Mouse (Mus musculus) embryonic facial prominence, embryonic 12.5 days (tissue): Measurements from ENCODE around the gene Prr15l. TPM values are rescaled to one million over a fixed set of nuclear protein-coding genes. Genes with fewer than 3 reads are reported as not detected.

Experiments
- ATAC-seq: fragments of 200-750 bp; cut with Nextera tagmentation; 2 replicates; pipeline ENCODE4 v1.8.0; 2017; ENCODE audit not compliant: insufficient number of reproducible peaks, insufficient read depth, low FRiP score, low TSS enrichment
- H3K27ac ChIP-seq: fragments of 300-500 bp; sonication (generic); 2 replicates; pipeline ENCODE4 v1.5.1; 2016; ENCODE audit warnings: mild to moderate bottlenecking
- H3K27me3 ChIP-seq: fragments of 300-500 bp; sonication (generic); 2 replicates; pipeline ENCODE4 v1.6.1; 2016; ENCODE audit warnings: mild to moderate bottlenecking, moderate library complexity
- H3K36me3 ChIP-seq: fragments of 300-500 bp; sonication (generic); 2 replicates; pipeline ENCODE4 v1.6.1; 2016; ENCODE audit warnings: mild to moderate bottlenecking
- H3K4me1 ChIP-seq: fragments of 300-500 bp; sonication (generic); 2 replicates; pipeline ENCODE4 v1.6.1; 2016
- H3K4me2 ChIP-seq: fragments of 300-500 bp; sonication (generic); replicated peaks from 2 replicates; pipeline ENCODE4 v1.6.1; 2016; ENCODE audit warnings: mild to moderate bottlenecking, moderate library complexity
- H3K4me3 ChIP-seq: fragments of 300-500 bp; sonication (generic); 2 replicates; pipeline ENCODE4 v1.5.1; 2016; ENCODE audit warnings: mild to moderate bottlenecking
- H3K9ac ChIP-seq: fragments of 300-500 bp; sonication (generic); 2 replicates; pipeline ENCODE4 v1.6.1; 2016; ENCODE audit warnings: mild to moderate bottlenecking, moderate library complexity
- H3K9me3 ChIP-seq: fragments of 300-500 bp; sonication (generic); 2 replicates; pipeline ENCODE4 v1.6.1; 2016; ENCODE audit warnings: mild to moderate bottlenecking, moderate library complexity
- WGBS: fragments of 180-500 bp; shearing (Covaris S2); methylation state at CpG from one replicate; pipeline ENCODE4 v1.1.7; 2016; 5-methylcytosine and 5-hydroxymethylcytosine counted together
- polyA plus RNA-seq: library from polyadenylated mRNA; unstranded; fragments of >200 nt; fragmentation: Nextera tagmentation; extraction: Ambion mirVana; gene quantifications from 2 replicates; pipeline ENCODE4 v1.2.1, GENCODE M21; 2016

The Prr15l gene
- 2.4 and 3.3 TPM in 2 replicates for polyA plus RNA-seq

- Histone ChIP-seq H3K27ac (no peak within 1 kb of the TSS), H3K27me3 (peaks cover 21% of the 10 kb centered on the region), H3K9me3 (no peaks in the 10 kb centered on the region), H3K4me3 (no peak within 1 kb of the TSS), H3K4me1 (peaks cover 14% of the 10 kb centered on the region), H3K36me3 (no peaks in the 10 kb centered on the region), H3K4me2 (0 out of 2 replicates have a peak within 1 kb of the TSS, but pooled peaks have one; percentile 6), H3K9ac (no peak within 1 kb of the TSS)
- ATAC-seq = no peak
- 59% methylated on average over 2 of the region's 2 CpGs for WGBS
These were observed at the start of gene Prr15l for GRCm38 (mm10) chr11:96928088-96928487. Gene Prr15l, plus strand, starts transcription at chr11:96928104.

GRCm38 (mm10) chr11:96878715-96879114 lies 49.2 kb upstream of the Prr15l start:
- Histone ChIP-seq H3K36me3 (no peaks in the 10 kb centered on the region), H3K9me3 (no peaks in the 10 kb centered on the region), H3K27me3 (no peaks in the 10 kb centered on the region), H3K27ac (no peak overlapping the region), H3K4me1 (peaks cover 30% of the 10 kb centered on the region), H3K4me2 (no peak overlapping the region), H3K4me3 (no peak overlapping the region), H3K9ac (no peak overlapping the region)
- WGBS = 52% methylated on average over 3 of the region's 3 CpGs
- ATAC-seq = no peak

- no peak for ATAC-seq
- Histone ChIP-seq H3K9ac (no peak overlapping the region), H3K27ac (no peak overlapping the region), H3K4me2 (no peak overlapping the region), H3K4me1 (peaks cover 24% of the 10 kb centered on the region), H3K36me3 (no peaks in the 10 kb centered on the region), H3K4me3 (no peak overlapping the region), H3K27me3 (no peaks in the 10 kb centered on the region), H3K9me3 (no peaks in the 10 kb centered on the region)
- WGBS = 33% methylated on average over 7 of the region's 7 CpGs
These were observed 48.5 kb upstream of the Prr15l start for GRCm38 (mm10) chr11:96879359-96879758.

- Histone ChIP-seq H3K27ac (no peak overlapping the region), H3K36me3 (no peaks in the 10 kb centered on the region), H3K9ac (no peak overlapping the region), H3K27me3 (no peaks in the 10 kb centered on the region), H3K4me1 (peaks cover 15% of the 10 kb centered on the region), H3K4me3 (no peak overlapping the region), H3K9me3 (no peaks in the 10 kb centered on the region), H3K4me2 (no peak overlapping the region)
- WGBS = 92% methylated on average over 9 of the region's 9 CpGs
- no peak for ATAC-seq
These were observed 47.6 kb upstream of the Prr15l start for GRCm38 (mm10) chr11:96880296-96880695.

GRCm38 (mm10) chr11:96885901-96886340 lies 42.0 kb upstream of the Prr15l start:
- Histone ChIP-seq H3K4me2 (0 out of 2 replicates have a peak overlapping the region, but pooled peaks have one; percentile 2), H3K27ac (peak overlapping the region; percentile 55), H3K36me3 (no peaks in the 10 kb centered on the region), H3K4me3 (no peak overlapping the region), H3K9me3 (no peaks in the 10 kb centered on the region), H3K4me1 (peaks cover 17% of the 10 kb centered on the region), H3K27me3 (no peaks in the 10 kb centered on the region), H3K9ac (no peak overlapping the region)
- 14% methylated on average over 5 of the region's 5 CpGs for WGBS
- ATAC-seq = no peak

GRCm38 (mm10) chr11:96886942-96887546 lies 40.9 kb upstream of the Prr15l start:
- Histone ChIP-seq H3K4me1 (peaks cover 17% of the 10 kb centered on the region), H3K9ac (no peak overlapping the region), H3K36me3 (no peaks in the 10 kb centered on the region), H3K27me3 (no peaks in the 10 kb centered on the region), H3K4me3 (no peak overlapping the region), H3K27ac (no peak overlapping the region), H3K9me3 (no peaks in the 10 kb centered on the region), H3K4me2 (no peak overlapping the region)
- ATAC-seq = no peak
- WGBS = 82% methylated on average over 8 of the region's 8 CpGs

- H3K4me1 ChIP-seq = peaks cover 7% of the 10 kb centered on the region; the same call in 1 of the 2 replicates
- no peak overlapping the region for H3K27ac ChIP-seq
- no peak overlapping the region for H3K4me3 ChIP-seq
- no peak overlapping the region for H3K9ac ChIP-seq
- H3K36me3 ChIP-seq = no peaks in the 10 kb centered on the region
- ATAC-seq = no peak
- no peaks in the 10 kb centered on the region for H3K9me3 ChIP-seq
- no peak overlapping the region for H3K4me2 ChIP-seq
- 26% methylated on average over 14 of the region's 14 CpGs for WGBS
- no peaks in the 10 kb centered on the region for H3K27me3 ChIP-seq
These were observed 35.9 kb upstream of the Prr15l start for GRCm38 (mm10) chr11:96891784-96892527.

GRCm38 (mm10) chr11:96893203-96893842 lies 34.6 kb upstream of the Prr15l start:
- no peaks in the 10 kb centered on the region for H3K9me3 ChIP-seq
- H3K27ac ChIP-seq = no peak overlapping the region
- H3K27me3 ChIP-seq = no peaks in the 10 kb centered on the region
- 0 out of 2 replicates have a peak, but pooled peaks cover 3% of the 10 kb centered on the region for H3K4me1 ChIP-seq
- no peak overlapping the region for H3K9ac ChIP-seq
- H3K4me3 ChIP-seq = no peak overlapping the region
- ATAC-seq = no peak
- H3K36me3 ChIP-seq = no peaks in the 10 kb centered on the region
- WGBS = 63% methylated on average over 11 of the region's 11 CpGs
- H3K4me2 ChIP-seq = no peak overlapping the region

- no peak for ATAC-seq
- Histone ChIP-seq H3K36me3 (no peaks in the 10 kb centered on the region), H3K9ac (no peak overlapping the region), H3K4me1 (peaks cover 14% of the 10 kb centered on the region), H3K4me2 (no peak overlapping the region), H3K4me3 (no peak overlapping the region), H3K9me3 (no peaks in the 10 kb centered on the region), H3K27ac (no peak overlapping the region), H3K27me3 (no peaks in the 10 kb centered on the region)
- 83% methylated on average over 4 of the region's 4 CpGs for WGBS
These were observed 32.0 kb upstream of the Prr15l start for GRCm38 (mm10) chr11:96895886-96896285.

- Histone ChIP-seq H3K36me3 (no peaks in the 10 kb centered on the region), H3K27me3 (no peaks in the 10 kb centered on the region), H3K27ac (peak overlapping the region; percentile 41; the same call in 1 of the 2 replicates), H3K9me3 (no peaks in the 10 kb centered on the region), H3K4me2 (0 out of 2 replicates have a peak overlapping the region, but pooled peaks have one; percentile 9), H3K9ac (no peak overlapping the region), H3K4me3 (no peak overlapping the region), H3K4me1 (peaks cover 26% of the 10 kb centered on the region)
- peak; percentile 69 for ATAC-seq
- WGBS = 34% methylated on average over 13 of the region's 13 CpGs
These were observed 28.2 kb upstream of the Prr15l start for GRCm38 (mm10) chr11:96899449-96900306.

- Histone ChIP-seq H3K4me3 (no peak overlapping the region), H3K36me3 (0 out of 2 replicates have a peak, but pooled peaks cover 2% of the 10 kb centered on the region), H3K27ac (no peak overlapping the region), H3K4me1 (peaks cover 26% of the 10 kb centered on the region), H3K4me2 (no peak overlapping the region), H3K9me3 (no peaks in the 10 kb centered on the region), H3K27me3 (no peaks in the 10 kb centered on the region), H3K9ac (no peak overlapping the region)
- WGBS = 64% methylated on average over 9 of the region's 9 CpGs
- ATAC-seq = no peak
These were observed 26.6 kb upstream of the Prr15l start for GRCm38 (mm10) chr11:96901332-96901731.
